Mouse (Mus musculus) retina, embryonic 14.5 days (tissue): ENCODE measurements at regions not wholly inside any gene's neighbourhood (a gene's known extent, or its start where the extent isn't known, plus 50 kb on each side); places are given as distances from the start of the nearest gene placed in this dataset.

Experiments
- DNase-seq: peaks from one replicate; pipeline ENCODE4 v3.0.0-alpha.2; 2015; ENCODE audit warnings: low spot score

GRCm38 (mm10) chr15:67732988-67733387, 1232.3 kb upstream of the Lrrc6 start:
- no peak for DNase-seq

GRCm38 (mm10) chr15:67729492-67729891, 1228.8 kb upstream of the Lrrc6 start:
- DNase-seq, result peak; percentile 26

- no peak for DNase-seq
These were observed 1224.5 kb upstream of the Lrrc6 start for GRCm38 (mm10) chr15:67725239-67725638.

GRCm38 (mm10) chr15:67714203-67714602, 1213.5 kb upstream of the Lrrc6 start:
- DNase-seq, result no peak

- DNase-seq, result no peak
These were observed 1185.4 kb upstream of the Lrrc6 start for GRCm38 (mm10) chr15:67686140-67686539.

GRCm38 (mm10) chr15:67673276-67673675, 1172.6 kb upstream of the Lrrc6 start:
- no peak for DNase-seq

- no peak for DNase-seq
These were observed 1135.4 kb upstream of the Lrrc6 start for GRCm38 (mm10) chr15:67636155-67636554.

GRCm38 (mm10) chr15:67626704-67627287, 1126.1 kb upstream of the Lrrc6 start:
- no peak for DNase-seq

GRCm38 (mm10) chr15:67611896-67612295, 1111.2 kb upstream of the Lrrc6 start:
- no peak for DNase-seq

GRCm38 (mm10) chr15:67598426-67598825, 1097.7 kb upstream of the Lrrc6 start:
- no peak for DNase-seq

- DNase-seq, result no peak
These were observed 1075.9 kb upstream of the Lrrc6 start for GRCm38 (mm10) chr15:67576581-67576980.

- no peak for DNase-seq
These were observed 1070.9 kb upstream of the Lrrc6 start for GRCm38 (mm10) chr15:67571614-67572013.

GRCm38 (mm10) chr15:67557304-67557703, 1056.6 kb upstream of the Lrrc6 start:
- DNase-seq, result no peak

GRCm38 (mm10) chr15:67551911-67552310, 1051.2 kb upstream of the Lrrc6 start:
- no peak for DNase-seq

- DNase-seq, result peak; percentile 4
These were observed 1046.2 kb upstream of the Lrrc6 start for GRCm38 (mm10) chr15:67546896-67547400.

- no peak for DNase-seq
These were observed 1045.0 kb upstream of the Lrrc6 start for GRCm38 (mm10) chr15:67545745-67546144.

GRCm38 (mm10) chr15:67513722-67514121, 1013.0 kb upstream of the Lrrc6 start:
- DNase-seq, result no peak

- no peak for DNase-seq
These were observed 994.4 kb upstream of the Lrrc6 start for GRCm38 (mm10) chr15:67495001-67495658.

- no peak for DNase-seq
These were observed 981.0 kb upstream of the Lrrc6 start for GRCm38 (mm10) chr15:67481733-67482132.

- no peak for DNase-seq
These were observed 973.6 kb upstream of the Lrrc6 start for GRCm38 (mm10) chr15:67474325-67474724.

GRCm38 (mm10) chr15:67472979-67473378, 972.3 kb upstream of the Lrrc6 start:
- DNase-seq, result no peak

- no peak for DNase-seq
These were observed 970.6 kb upstream of the Lrrc6 start for GRCm38 (mm10) chr15:67471283-67471682.

GRCm38 (mm10) chr15:67470036-67470435, 969.3 kb upstream of the Lrrc6 start:
- no peak for DNase-seq
